Mouse (Mus musculus): ENCODE measurements around the gene Irak3. TPM values are rescaled to one million over a fixed set of nuclear protein-coding genes. Genes with fewer than 3 reads are reported as not detected.
A peak's percentile ranks its signal among the peaks of the same experiment; 100 is the strongest.

Gene Irak3
- polyA plus RNA-seq, 1 experiment from 2014 or later, result 1.8 TPM

- H3K9me3 ChIP-seq (replicated peaks), result no peaks in the 10 kb centered on the region
- no peak overlapping the region for H3K4me3 ChIP-seq (replicated peaks)
- ATAC-seq (ENCODE audit: insufficient read depth), result no peak
- H3K27me3 ChIP-seq, result no peaks in the 10 kb centered on the region
- peaks cover under 1% of the 10 kb centered on the region; the same call in 1 of the 2 replicates for H3K4me1 ChIP-seq (replicated peaks)
- H3K4me2 ChIP-seq, result no peak overlapping the region
- no peak overlapping the region for H3K9ac ChIP-seq
- 77% methylated on average over 15 of the region's 15 CpGs for WGBS (ENCODE audit: insufficient replicate concordance)
- no peaks in the 10 kb centered on the region for H3K36me3 ChIP-seq (replicated peaks)
- no peak overlapping the region for H3K27ac ChIP-seq (replicated peaks)
Observed at GRCm38 (mm10) chr10:120174192-120174705, 27.7 kb downstream of the Irak3 start.

- Histone ChIP-seq H3K4me3 (replicated peaks) (no peak overlapping the region), H3K4me2 (no peak overlapping the region), H3K27me3 (no peaks in the 10 kb centered on the region), H3K9ac (no peak overlapping the region), H3K36me3 (replicated peaks) (no peaks in the 10 kb centered on the region), H3K27ac (replicated peaks) (no peak overlapping the region), H3K9me3 (replicated peaks) (no peaks in the 10 kb centered on the region), H3K4me1 (replicated peaks) (peaks cover 17% of the 10 kb centered on the region)
- 67% methylated on average over 5 of the region's 5 CpGs for WGBS (ENCODE audit: insufficient replicate concordance)
- no peak for ATAC-seq (ENCODE audit: insufficient read depth)
Observed at GRCm38 (mm10) chr10:120171340-120171739, 30.6 kb downstream of the Irak3 start.

DNA sequence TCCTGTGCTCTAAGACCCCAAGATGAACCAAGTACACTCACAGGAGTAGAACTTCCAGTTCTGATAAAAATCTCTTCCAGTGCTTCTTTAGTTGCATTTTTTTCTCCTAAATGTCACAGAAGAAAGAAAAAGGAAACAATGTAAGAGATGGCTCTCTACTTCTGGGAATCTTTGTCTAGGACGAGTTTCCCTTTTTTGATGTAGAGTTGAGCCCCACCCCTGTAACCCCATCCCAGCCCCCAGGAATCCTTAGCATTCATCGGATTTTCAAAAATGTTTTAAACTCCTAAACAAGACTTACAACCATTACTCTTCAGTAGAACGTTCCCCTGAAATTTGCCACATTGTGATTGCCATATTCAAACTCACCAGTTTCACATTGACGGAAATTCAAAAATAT lies 31.7 kb downstream of the Irak3 start:
- no peak overlapping the region for H3K9ac ChIP-seq
- no peak overlapping the region for H3K4me2 ChIP-seq
- ATAC-seq (ENCODE audit: insufficient read depth), result no peak
- peaks cover 17% of the 10 kb centered on the region for H3K4me1 ChIP-seq (replicated peaks)
- no peaks in the 10 kb centered on the region for H3K27me3 ChIP-seq
- no peak overlapping the region for H3K27ac ChIP-seq (replicated peaks)
- no peak overlapping the region for H3K4me3 ChIP-seq (replicated peaks)
- no peaks in the 10 kb centered on the region for H3K36me3 ChIP-seq (replicated peaks)
- 65% methylated on average over 4 of the region's 4 CpGs for whole genome bisulfite sequencing (ENCODE audit: insufficient replicate concordance)
- H3K9me3 ChIP-seq (replicated peaks), result no peaks in the 10 kb centered on the region

DNA sequence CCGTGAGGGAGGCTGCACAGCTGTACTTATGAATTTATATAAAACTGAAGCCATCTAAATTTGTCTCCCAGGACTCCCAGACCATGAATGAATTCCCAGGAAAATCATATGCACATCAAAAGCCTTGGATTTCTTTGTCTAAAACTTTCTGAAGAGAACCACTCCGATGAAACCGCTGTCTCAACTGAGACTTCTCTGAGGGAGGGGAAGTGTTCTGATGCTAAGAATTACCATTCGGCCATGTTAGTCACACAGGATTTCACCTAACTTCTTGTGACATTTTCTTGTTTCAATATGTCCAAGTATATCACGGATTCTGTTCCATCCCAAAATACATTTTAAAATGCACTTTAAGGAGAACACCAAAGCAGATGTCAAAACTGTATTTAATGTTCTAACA lies 32.1 kb downstream of the Irak3 start:
- WGBS (ENCODE audit: insufficient replicate concordance), result 74% methylated on average over 5 of the region's 5 CpGs
- no peaks in the 10 kb centered on the region for H3K9me3 ChIP-seq (replicated peaks)
- no peak overlapping the region for H3K27ac ChIP-seq (replicated peaks)
- no peak overlapping the region for H3K4me2 ChIP-seq
- no peaks in the 10 kb centered on the region for H3K36me3 ChIP-seq (replicated peaks)
- ATAC-seq (ENCODE audit: insufficient read depth), result no peak
- no peak overlapping the region for H3K9ac ChIP-seq
- H3K27me3 ChIP-seq, result no peaks in the 10 kb centered on the region
- no peak overlapping the region for H3K4me3 ChIP-seq (replicated peaks)
- H3K4me1 ChIP-seq (replicated peaks), result peaks cover 17% of the 10 kb centered on the region

DNA sequence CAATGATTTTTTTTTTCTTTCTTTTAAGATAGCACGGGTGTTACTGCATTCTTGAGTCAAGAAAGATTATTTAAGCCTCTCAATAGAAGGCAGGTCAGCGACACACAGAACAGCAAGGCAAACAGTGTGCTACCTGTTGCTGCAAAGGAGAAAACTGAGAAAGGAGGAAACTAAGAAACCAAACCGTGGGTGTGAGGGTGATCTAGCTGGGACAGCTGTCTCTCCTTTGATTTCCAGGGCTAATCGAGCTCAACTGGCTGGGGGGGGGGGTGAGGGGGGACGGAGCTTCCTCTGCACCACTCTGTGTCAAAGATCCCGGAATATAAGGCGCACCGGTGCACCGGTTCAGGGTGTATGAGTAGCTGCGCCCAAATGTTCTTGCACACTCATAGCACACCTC lies 32.9 kb downstream of the Irak3 start:
- Histone ChIP-seq H3K27ac (replicated peaks) (no peak overlapping the region), H3K36me3 (replicated peaks) (no peaks in the 10 kb centered on the region), H3K4me3 (replicated peaks) (no peak overlapping the region), H3K9me3 (replicated peaks) (no peaks in the 10 kb centered on the region), H3K9ac (no peak overlapping the region), H3K4me2 (0 out of 2 replicates have a peak overlapping the region, but pooled peaks have one; percentile 18), H3K4me1 (replicated peaks) (peaks cover 17% of the 10 kb centered on the region), H3K27me3 (no peaks in the 10 kb centered on the region)
- WGBS (ENCODE audit: insufficient replicate concordance), result 17% methylated on average over 10 of the region's 10 CpGs
- no peak for ATAC-seq (ENCODE audit: insufficient read depth)

DNA sequence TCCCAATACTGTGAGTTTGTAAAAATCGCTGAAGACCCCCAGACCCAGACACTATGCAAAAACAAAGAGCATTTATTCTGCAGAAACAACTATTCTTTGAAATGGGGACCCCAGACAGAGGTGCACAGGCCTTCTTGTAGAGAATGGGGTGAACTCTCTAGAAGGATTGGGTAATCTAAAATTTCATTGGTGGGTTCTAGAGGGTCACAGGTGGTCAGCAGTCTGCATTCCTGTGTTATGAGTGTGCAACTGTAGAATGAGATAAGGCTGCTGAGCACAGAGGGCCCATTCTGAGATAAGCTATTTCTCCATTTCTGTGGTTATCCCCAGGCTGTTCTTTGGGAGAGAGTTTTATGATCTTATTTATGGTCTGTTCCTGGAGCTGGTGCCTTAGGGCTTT lies 33.9 kb downstream of the Irak3 start:
- no peak overlapping the region for H3K4me2 ChIP-seq
- no peak overlapping the region for H3K4me3 ChIP-seq (replicated peaks)
- no peaks in the 10 kb centered on the region for H3K36me3 ChIP-seq (replicated peaks)
- H3K4me1 ChIP-seq (replicated peaks), result peaks cover 17% of the 10 kb centered on the region
- no peak overlapping the region for H3K9ac ChIP-seq
- whole genome bisulfite sequencing (ENCODE audit: insufficient replicate concordance), result 37% methylated on average over 1 of the region's 1 CpGs
- peak; percentile 73; the same call in 1 of the 2 replicates for ATAC-seq (ENCODE audit: insufficient read depth)
- H3K9me3 ChIP-seq (replicated peaks), result no peaks in the 10 kb centered on the region
- no peaks in the 10 kb centered on the region for H3K27me3 ChIP-seq
- 0 out of 2 replicates have a peak overlapping the region, but pooled peaks have one; percentile 11 for H3K27ac ChIP-seq (replicated peaks)

DNA sequence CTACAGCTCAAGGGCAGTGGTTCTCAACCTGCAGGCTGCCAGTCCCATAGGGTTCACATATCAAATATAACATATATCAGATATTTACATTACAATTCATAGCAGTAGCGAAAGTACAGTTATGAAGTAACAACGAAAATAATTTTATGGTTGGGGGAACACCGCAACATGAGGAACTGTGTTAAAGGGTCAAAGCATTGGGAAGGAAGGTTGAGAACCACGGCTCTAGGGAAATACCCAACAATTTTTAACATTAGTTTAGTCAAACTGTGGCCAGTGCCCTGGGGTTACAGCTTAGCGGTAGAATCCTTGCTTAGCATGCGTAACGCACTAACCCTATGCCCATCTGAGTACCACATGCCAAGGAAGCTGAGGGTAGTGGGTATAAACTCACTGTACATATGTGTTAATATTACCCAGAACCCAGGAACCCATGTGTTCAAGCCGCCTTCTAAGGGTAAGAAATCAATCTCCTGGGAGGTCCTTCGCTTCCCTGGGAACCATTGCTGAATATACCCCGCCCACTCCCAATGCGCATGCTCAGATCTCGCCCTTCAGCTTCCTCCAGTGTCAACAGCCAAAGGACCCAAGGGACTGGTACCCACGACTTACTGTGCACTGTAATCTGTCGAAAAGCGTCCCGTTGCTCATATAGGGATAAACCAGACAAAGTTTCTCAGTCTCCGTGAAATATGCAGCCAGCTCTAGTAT lies 36.0 kb downstream of the Irak3 start:
- peaks cover 17% of the 10 kb centered on the region for H3K4me1 ChIP-seq (replicated peaks)
- no peak for ATAC-seq (ENCODE audit: insufficient read depth)
- H3K27me3 ChIP-seq, result no peaks in the 10 kb centered on the region
- no peak overlapping the region for H3K4me3 ChIP-seq (replicated peaks)
- no peak overlapping the region for H3K4me2 ChIP-seq
- 79% methylated on average over 17 of the region's 17 CpGs for WGBS (ENCODE audit: insufficient replicate concordance)
- H3K36me3 ChIP-seq (replicated peaks), result no peaks in the 10 kb centered on the region
- no peak overlapping the region for H3K9ac ChIP-seq
- no peaks in the 10 kb centered on the region for H3K9me3 ChIP-seq (replicated peaks)
- H3K27ac ChIP-seq (replicated peaks), result no peak overlapping the region

DNA sequence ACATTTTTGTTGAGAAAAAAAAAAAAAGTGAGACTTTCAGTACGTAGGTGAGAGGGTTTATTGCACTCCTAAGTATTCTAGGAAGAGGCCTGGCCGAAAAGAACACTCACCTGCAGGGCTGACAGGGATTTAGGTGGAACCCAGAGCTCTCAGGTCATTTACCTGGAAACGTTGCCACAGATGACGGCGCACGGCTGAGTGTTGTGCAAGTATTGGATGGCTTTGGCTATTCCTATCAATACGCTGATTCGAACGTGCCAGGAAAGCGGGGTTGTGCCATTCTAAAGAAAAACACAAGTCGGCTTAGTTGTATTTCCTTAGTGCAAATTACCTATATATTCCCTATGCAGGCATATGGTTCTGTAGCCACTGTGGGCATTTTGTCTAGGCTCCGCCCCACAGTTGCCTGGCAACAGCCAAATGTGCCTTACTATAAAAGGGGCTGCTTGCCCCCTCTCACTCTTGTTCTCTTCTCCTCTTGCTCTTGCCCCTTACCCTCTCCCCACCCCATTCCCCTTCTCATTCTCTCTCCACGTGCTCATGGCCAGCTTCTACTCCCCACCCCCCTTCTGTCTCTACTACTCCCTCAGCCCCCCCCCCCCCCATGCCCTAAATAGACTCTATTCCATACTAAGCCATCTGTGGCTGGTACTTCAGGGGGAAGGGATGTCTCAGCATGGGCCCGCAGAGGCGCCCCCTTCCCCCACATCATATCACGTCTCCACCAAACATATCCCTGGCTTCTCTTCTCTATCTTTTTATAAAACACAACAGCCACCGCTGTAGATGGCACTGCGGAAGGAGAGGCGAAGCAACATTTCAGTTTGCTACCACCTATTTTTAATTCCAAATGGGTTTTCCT lies 36.8 kb downstream of the Irak3 start:
- Histone ChIP-seq H3K4me1 (replicated peaks) (peaks cover 17% of the 10 kb centered on the region), H3K9me3 (replicated peaks) (no peaks in the 10 kb centered on the region), H3K4me3 (replicated peaks) (no peak overlapping the region), H3K9ac (no peak overlapping the region), H3K27ac (replicated peaks) (no peak overlapping the region), H3K36me3 (replicated peaks) (no peaks in the 10 kb centered on the region), H3K27me3 (no peaks in the 10 kb centered on the region), H3K4me2 (no peak overlapping the region)
- no peak for ATAC-seq (ENCODE audit: insufficient read depth)
- WGBS (ENCODE audit: insufficient replicate concordance), result 76% methylated on average over 19 of the region's 19 CpGs

GRCm38 (mm10) chr10:120163490-120163889 lies 38.4 kb downstream of the Irak3 start:
- H3K4me3 ChIP-seq (replicated peaks), result no peak overlapping the region
- 64% methylated on average over 7 of the region's 7 CpGs for WGBS (ENCODE audit: insufficient replicate concordance)
- no peak overlapping the region for H3K9ac ChIP-seq
- H3K27me3 ChIP-seq, result no peaks in the 10 kb centered on the region
- H3K4me2 ChIP-seq, result no peak overlapping the region
- H3K36me3 ChIP-seq (replicated peaks), result no peaks in the 10 kb centered on the region
- H3K4me1 ChIP-seq (replicated peaks), result peaks cover 9% of the 10 kb centered on the region
- ATAC-seq (ENCODE audit: insufficient read depth), result no peak
- no peak overlapping the region for H3K27ac ChIP-seq (replicated peaks)
- H3K9me3 ChIP-seq (replicated peaks), result no peaks in the 10 kb centered on the region

- no peak for ATAC-seq (ENCODE audit: insufficient read depth)
- Histone ChIP-seq H3K4me3 (replicated peaks) (no peak overlapping the region), H3K9me3 (replicated peaks) (no peaks in the 10 kb centered on the region), H3K36me3 (replicated peaks) (no peaks in the 10 kb centered on the region), H3K27ac (replicated peaks) (no peak overlapping the region), H3K27me3 (no peaks in the 10 kb centered on the region), H3K9ac (no peak overlapping the region), H3K4me2 (no peak overlapping the region), H3K4me1 (replicated peaks) (peaks cover 6% of the 10 kb centered on the region)
- WGBS (ENCODE audit: insufficient replicate concordance), result 78% methylated on average over 10 of the region's 10 CpGs
Observed at GRCm38 (mm10) chr10:120162840-120163239, 39.1 kb downstream of the Irak3 start.

- WGBS (ENCODE audit: insufficient replicate concordance), result 67% methylated on average over 9 of the region's 9 CpGs
- Histone ChIP-seq H3K9ac (no peak overlapping the region), H3K9me3 (replicated peaks) (no peaks in the 10 kb centered on the region), H3K4me3 (replicated peaks) (no peak overlapping the region), H3K27me3 (no peaks in the 10 kb centered on the region), H3K36me3 (replicated peaks) (no peaks in the 10 kb centered on the region), H3K4me2 (no peak overlapping the region), H3K4me1 (replicated peaks) (no peaks in the 10 kb centered on the region), H3K27ac (replicated peaks) (no peak overlapping the region)
- ATAC-seq (ENCODE audit: insufficient read depth), result no peak
Observed at GRCm38 (mm10) chr10:120160533-120160932, 41.4 kb downstream of the Irak3 start.
